Mouse (Mus musculus) limb, embryonic 11.5 days (tissue): ENCODE data around the gene Limd1. TPM values are rescaled to one million over a fixed set of nuclear protein-coding genes. Genes with fewer than 3 reads are reported as not detected.

Experiments used
- ATAC-seq: fragments of 200-750 bp; cut with Nextera tagmentation; 2 replicates; pipeline ENCODE4 v1.8.0; 2017; ENCODE audit warnings: low read depth; ENCODE audit not compliant: insufficient number of reproducible peaks, low FRiP score, low TSS enrichment
- DNase-seq: peaks from one replicate; pipeline ENCODE4 v3.0.0-alpha.2; 2015; ENCODE audit warnings: low spot score
- H3K27ac ChIP-seq: fragments of 300-500 bp; sonication (generic); replicated peaks from 2 replicates; pipeline ENCODE4 v1.5.1; 2014; ENCODE audit warnings: low read depth, mild to moderate bottlenecking, low read length
- H3K27me3 ChIP-seq: fragments of 300-500 bp; sonication (generic); 2 replicates; pipeline ENCODE4 v1.6.1; 2014; ENCODE audit warnings: mild to moderate bottlenecking, low read length, mixed read lengths; ENCODE audit not compliant: control insufficient read depth, insufficient read depth
- H3K36me3 ChIP-seq: fragments of 300-500 bp; sonication (generic); 2 replicates; pipeline ENCODE4 v1.6.1; 2014; ENCODE audit warnings: mild to moderate bottlenecking, low read length, moderate library complexity, mixed read lengths; ENCODE audit not compliant: control insufficient read depth, insufficient read depth
- H3K4me1 ChIP-seq: fragments of 300-500 bp; sonication (generic); 2 replicates; pipeline ENCODE4 v1.6.1; 2014; ENCODE audit warnings: low read length, mixed read lengths; ENCODE audit not compliant: control insufficient read depth, insufficient read depth
- H3K4me2 ChIP-seq: fragments of 300-500 bp; sonication (generic); 2 replicates; pipeline ENCODE4 v1.6.1; 2014; ENCODE audit warnings: low read depth, mild to moderate bottlenecking, moderate library complexity; ENCODE audit not compliant: severe bottlenecking
- H3K4me3 ChIP-seq: fragments of 300-500 bp; sonication (generic); 2 replicates; pipeline ENCODE4 v1.5.1; 2014; ENCODE audit warnings: low read depth, low read length
- H3K9ac ChIP-seq: fragments of 300-500 bp; sonication (generic); 2 replicates; pipeline ENCODE4 v1.6.1; 2014; ENCODE audit warnings: mild to moderate bottlenecking, low read length
- H3K9me3 ChIP-seq: fragments of 300-500 bp; sonication (generic); 2 replicates; pipeline ENCODE4 v1.6.1; 2016; ENCODE audit warnings: low read length; ENCODE audit not compliant: control insufficient read depth
- WGBS: fragments of 180-500 bp; shearing (Covaris S2); extraction: QIAGEN DNeasy Blood & Tissue Kit; methylation state at CpG from one replicate; pipeline ENCODE4 v1.1.7; 2014; 5-methylcytosine and 5-hydroxymethylcytosine counted together
- polyA plus RNA-seq: library from polyadenylated mRNA; unstranded; fragments of >200 nt; fragmentation: Nextera tagmentation; extraction: Ambion mirVana; gene quantifications from 2 replicates; pipeline ENCODE4 v1.2.1, GENCODE M21; 2014

Gene Limd1
- polyA plus RNA-seq, 1 experiment from 2014 or later = 51.1 TPM

GRCm38 (mm10) chr9:123539093-123539492 lies 60.6 kb downstream of the Limd1 start:
- no peaks in the 10 kb centered on the region for H3K36me3 ChIP-seq
- 36% methylated on average over 1 of the region's 1 CpGs for WGBS
- no peaks in the 10 kb centered on the region for H3K27me3 ChIP-seq
- H3K9ac ChIP-seq = no peak overlapping the region
- H3K27ac ChIP-seq = no peak overlapping the region
- H3K4me2 ChIP-seq = no peak overlapping the region
- ATAC-seq (no peak), DNase-seq (no peak)
- no peaks in the 10 kb centered on the region for H3K9me3 ChIP-seq
- H3K4me3 ChIP-seq = no peak overlapping the region
- no peaks in the 10 kb centered on the region for H3K4me1 ChIP-seq

- H3K4me1 ChIP-seq = no peaks in the 10 kb centered on the region
- H3K36me3 ChIP-seq = no peaks in the 10 kb centered on the region
- WGBS = 89% methylated on average over 2 of the region's 2 CpGs
- no peak for ATAC-seq
- no peak overlapping the region for H3K4me3 ChIP-seq
- no peak overlapping the region for H3K27ac ChIP-seq
- no peak for DNase-seq
- no peaks in the 10 kb centered on the region for H3K27me3 ChIP-seq
- H3K9me3 ChIP-seq = no peaks in the 10 kb centered on the region
- H3K4me2 ChIP-seq = no peak overlapping the region
- H3K9ac ChIP-seq = no peak overlapping the region
Measured at GRCm38 (mm10) chr9:123539823-123540222, 61.3 kb downstream of the Limd1 start.

GRCm38 (mm10) chr9:123554599-123554998 lies 76.1 kb downstream of the Limd1 start:
- DNase-seq (peak; percentile 52), ATAC-seq (no peak)
- no peaks in the 10 kb centered on the region for H3K4me1 ChIP-seq
- no peak overlapping the region for H3K27ac ChIP-seq
- WGBS = 12% methylated on average over 3 of the region's 3 CpGs
- H3K27me3 ChIP-seq = no peaks in the 10 kb centered on the region
- no peak overlapping the region for H3K4me3 ChIP-seq
- H3K4me2 ChIP-seq = no peak overlapping the region
- H3K9ac ChIP-seq = no peak overlapping the region
- no peaks in the 10 kb centered on the region for H3K9me3 ChIP-seq
- peaks cover 8% of the 10 kb centered on the region for H3K36me3 ChIP-seq

Other genes starting within 250 kb of the Limd1 start
- 4.4 and 5.4 TPM in 2 replicates for gene Tmem158, start 217.9 kb upstream of the Limd1 start, polyA plus RNA-seq
- 934 and 1,018 TPM in 2 replicates for gene Lars2, start 111.8 kb upstream of the Limd1 start, polyA plus RNA-seq
- gene Sacm1l, start 51.1 kb downstream of the Limd1 start, polyA plus RNA-seq = 48.9 and 51.1 TPM in 2 replicates
- 0.11 and 0.27 TPM in 2 replicates for gene Slc6a20b, start 153.9 kb downstream of the Limd1 start, polyA plus RNA-seq
- 0.03 and 0.10 TPM in 2 replicates for gene Ccr9, start 199.7 kb downstream of the Limd1 start, polyA plus RNA-seq
- gene Slc6a20a, start 200.2 kb downstream of the Limd1 start, polyA plus RNA-seq = not detected in 2 replicates
- 43.4 and 47.0 TPM in 2 replicates for gene Lztfl1, start 239.0 kb downstream of the Limd1 start, polyA plus RNA-seq